Mouse (Mus musculus) limb, embryonic 15.5 days (tissue): Measurements from ENCODE around the gene Zfp109. TPM values are rescaled to one million over a fixed set of nuclear protein-coding genes. Genes with fewer than 3 reads are reported as not detected.
"Not testable (repeated sequence)": the region's sequence is repeated elsewhere in the genome, so short reads cannot be mapped to it uniquely, and the experiment has no call there.

ENCODE experiments used
- ATAC-seq: fragments of 200-750 bp; cut with Nextera tagmentation; 2 replicates; pipeline ENCODE4 v1.8.0; 2017; ENCODE audit warnings: low read depth, moderate TSS enrichment; ENCODE audit not compliant: insufficient number of reproducible peaks, low FRiP score, low TSS enrichment
- H3K27ac ChIP-seq: fragments of 300-500 bp; sonication (generic); 2 replicates; pipeline ENCODE4 v1.5.1; 2015; ENCODE audit warnings: moderate library complexity, mild to moderate bottlenecking, inconsistent platforms
- H3K27me3 ChIP-seq: fragments of 300-500 bp; sonication (generic); 2 replicates; pipeline ENCODE4 v1.6.1; 2015; ENCODE audit warnings: inconsistent platforms
- H3K36me3 ChIP-seq: fragments of 300-500 bp; sonication (generic); 2 replicates; pipeline ENCODE4 v1.6.1; 2015; ENCODE audit warnings: inconsistent platforms
- H3K4me1 ChIP-seq: fragments of 300-500 bp; sonication (generic); 2 replicates; pipeline ENCODE4 v1.6.1; 2015; ENCODE audit warnings: inconsistent platforms
- H3K4me2 ChIP-seq: fragments of 300-500 bp; sonication (generic); 2 replicates; pipeline ENCODE4 v1.6.1; 2015; ENCODE audit warnings: mild to moderate bottlenecking, inconsistent platforms
- H3K4me3 ChIP-seq: fragments of 300-500 bp; sonication (generic); 2 replicates; pipeline ENCODE4 v1.5.1; 2015; ENCODE audit warnings: mild to moderate bottlenecking, inconsistent platforms
- H3K9ac ChIP-seq: fragments of 300-500 bp; sonication (generic); 2 replicates; pipeline ENCODE4 v1.6.1; 2015; ENCODE audit warnings: inconsistent platforms
- H3K9me3 ChIP-seq: fragments of 300-500 bp; sonication (generic); 2 replicates; pipeline ENCODE4 v1.6.1; 2016; ENCODE audit warnings: inconsistent platforms
- WGBS: fragments of 180-500 bp; shearing (Covaris S2); methylation state at CpG from one replicate; pipeline ENCODE4 v1.1.7; 2015; 5-methylcytosine and 5-hydroxymethylcytosine counted together
- polyA plus RNA-seq: library from polyadenylated mRNA; unstranded; fragments of >200 nt; fragmentation: Nextera tagmentation; extraction: Ambion mirVana; gene quantifications from 2 replicates; pipeline ENCODE4 v1.2.1, GENCODE M21; 2015

Zfp109 gene
- 4.7 and 5.1 TPM in 2 replicates for polyA plus RNA-seq

DNA sequence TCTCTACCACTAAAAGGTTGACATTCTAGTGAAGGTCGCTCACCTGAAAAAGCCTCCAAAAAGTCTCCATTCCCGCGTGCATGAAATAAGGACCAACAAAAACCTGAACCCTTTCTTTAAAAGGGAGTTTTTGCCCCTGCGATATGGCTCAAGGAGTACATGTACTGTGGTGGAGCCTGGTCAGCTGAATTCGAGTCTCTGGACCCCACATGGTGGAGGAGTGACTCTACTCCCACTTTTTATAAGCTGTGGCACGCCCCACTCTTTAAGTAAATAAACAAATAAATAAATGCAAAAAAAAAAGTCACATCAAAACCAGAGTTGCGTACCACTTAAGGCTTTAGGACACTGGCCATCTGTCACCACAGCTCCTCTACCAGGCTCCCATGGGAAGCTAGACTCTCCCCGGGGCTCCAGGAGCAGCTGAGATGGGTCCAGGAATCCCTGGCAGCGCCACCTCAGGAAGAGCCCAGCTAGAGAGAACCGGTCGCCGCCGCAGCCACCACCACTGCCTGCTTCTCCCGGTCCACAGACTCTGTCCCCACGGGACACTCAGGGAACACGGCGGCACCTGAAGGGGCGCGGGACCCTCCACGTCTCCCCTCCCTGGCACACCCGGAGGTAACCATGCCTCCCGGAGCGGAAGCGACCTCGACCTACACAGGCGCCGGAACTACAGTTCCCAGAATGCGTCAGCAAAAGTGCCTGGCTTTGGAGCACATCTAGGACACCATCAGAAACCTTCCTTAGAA, at the start of gene Zfp109:
Gene Zfp109 (minus strand): TSS at position 521 of the 752 bp plus-strand sequence.
- Histone ChIP-seq H3K27ac (no peak within 1 kb of the TSS), H3K27me3 (no peaks in the 10 kb centered on the region), H3K4me1 (peaks cover 9% of the 10 kb centered on the region; the same call in 1 of the 2 replicates), H3K36me3 (peaks cover 14% of the 10 kb centered on the region), H3K9ac (peak within 1 kb of the TSS; percentile 81), H3K4me3 (peak within 1 kb of the TSS; percentile 77), H3K9me3 (no peaks in the 10 kb centered on the region), H3K4me2 (peak within 1 kb of the TSS; percentile 64)
- 5% methylated on average over 28 of the region's 28 CpGs for WGBS
- peak; percentile 64 for ATAC-seq

DNA sequence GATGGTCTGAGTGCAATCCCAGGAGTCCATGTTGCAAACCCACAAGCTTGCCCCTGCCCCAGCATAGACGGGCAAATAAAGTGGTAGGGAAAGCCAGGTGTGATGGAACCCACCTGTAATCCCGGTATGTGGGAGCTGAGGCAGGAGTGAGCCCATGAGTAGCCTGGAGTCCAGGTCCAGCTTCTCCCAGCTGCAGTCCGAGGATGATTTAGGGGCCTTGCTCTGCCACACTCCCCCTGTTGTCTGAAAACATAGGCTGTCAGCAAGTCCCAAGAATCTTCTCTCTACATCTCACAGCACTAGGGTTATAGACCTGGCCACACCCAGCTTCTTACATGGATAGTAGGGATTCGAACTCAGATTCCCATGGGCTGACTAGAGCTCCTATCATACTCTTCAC, 49.6 kb upstream of the Zfp109 start:
- no peak overlapping the region for H3K4me3 ChIP-seq
- H3K36me3 ChIP-seq: peaks cover 41% of the 10 kb centered on the region
- H3K27me3 ChIP-seq: no peaks in the 10 kb centered on the region
- 0 out of 2 replicates have a peak, but pooled peaks cover 4% of the 10 kb centered on the region for H3K9me3 ChIP-seq
- no peak overlapping the region for H3K9ac ChIP-seq
- H3K27ac ChIP-seq: no peak overlapping the region
- no peak for ATAC-seq
- no peak overlapping the region for H3K4me2 ChIP-seq
- WGBS: 76% methylated on average over 4 of the region's 4 CpGs
- H3K4me1 ChIP-seq: no peaks in the 10 kb centered on the region

DNA sequence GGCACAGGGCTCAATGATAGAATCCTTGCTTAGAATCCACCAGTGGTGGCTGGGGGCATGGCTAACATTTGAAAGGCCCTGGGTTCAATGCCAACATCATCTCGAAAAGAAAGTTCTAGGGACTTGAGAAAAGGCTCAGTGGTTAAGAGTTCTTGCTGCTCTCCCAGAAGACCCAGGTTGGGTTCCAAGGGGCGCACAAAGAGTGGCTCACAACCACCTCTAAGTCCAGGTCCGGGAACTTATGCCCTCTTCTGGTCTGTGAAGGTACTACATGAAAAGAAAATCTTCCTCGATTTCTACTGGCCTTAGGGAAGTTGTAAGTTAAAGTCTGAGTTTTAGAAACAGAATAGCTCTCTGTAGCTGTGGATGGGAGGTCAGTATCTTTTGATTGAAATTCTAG, 48.7 kb upstream of the Zfp109 start:
- H3K36me3 ChIP-seq: peaks cover 33% of the 10 kb centered on the region
- H3K9me3 ChIP-seq: no peaks in the 10 kb centered on the region
- no peak overlapping the region for H3K4me2 ChIP-seq
- WGBS: 47% methylated on average over 4 of the region's 4 CpGs
- no peak overlapping the region for H3K9ac ChIP-seq
- H3K4me3 ChIP-seq: no peak overlapping the region
- H3K27ac ChIP-seq: no peak overlapping the region
- no peaks in the 10 kb centered on the region for H3K4me1 ChIP-seq
- ATAC-seq: no peak
- H3K27me3 ChIP-seq: no peaks in the 10 kb centered on the region

DNA sequence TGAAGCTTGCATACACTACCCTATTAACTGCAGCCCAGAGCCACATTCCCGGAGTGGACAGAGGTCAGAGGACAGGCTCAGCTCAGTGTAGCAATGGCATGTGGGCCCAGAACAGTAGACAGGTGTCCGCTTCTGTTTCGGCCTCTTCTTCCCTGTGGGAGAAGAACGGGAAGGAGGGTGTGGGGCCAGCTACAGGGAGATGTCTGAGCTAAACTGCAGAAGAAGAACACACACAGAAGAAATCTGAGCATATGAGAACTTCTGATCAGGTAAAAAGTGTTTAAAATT, 43.4 kb upstream of the Zfp109 start:
- Histone ChIP-seq H3K9me3 (no peaks in the 10 kb centered on the region), H3K36me3 (peaks cover 6% of the 10 kb centered on the region), H3K27ac (no peak overlapping the region), H3K27me3 (no peaks in the 10 kb centered on the region), H3K4me1 (no peaks in the 10 kb centered on the region), H3K4me3 (no peak overlapping the region), H3K4me2 (no peak overlapping the region), H3K9ac (no peak overlapping the region)
- ATAC-seq: no peak
- WGBS: 50% methylated on average over 4 of the region's 4 CpGs

DNA sequence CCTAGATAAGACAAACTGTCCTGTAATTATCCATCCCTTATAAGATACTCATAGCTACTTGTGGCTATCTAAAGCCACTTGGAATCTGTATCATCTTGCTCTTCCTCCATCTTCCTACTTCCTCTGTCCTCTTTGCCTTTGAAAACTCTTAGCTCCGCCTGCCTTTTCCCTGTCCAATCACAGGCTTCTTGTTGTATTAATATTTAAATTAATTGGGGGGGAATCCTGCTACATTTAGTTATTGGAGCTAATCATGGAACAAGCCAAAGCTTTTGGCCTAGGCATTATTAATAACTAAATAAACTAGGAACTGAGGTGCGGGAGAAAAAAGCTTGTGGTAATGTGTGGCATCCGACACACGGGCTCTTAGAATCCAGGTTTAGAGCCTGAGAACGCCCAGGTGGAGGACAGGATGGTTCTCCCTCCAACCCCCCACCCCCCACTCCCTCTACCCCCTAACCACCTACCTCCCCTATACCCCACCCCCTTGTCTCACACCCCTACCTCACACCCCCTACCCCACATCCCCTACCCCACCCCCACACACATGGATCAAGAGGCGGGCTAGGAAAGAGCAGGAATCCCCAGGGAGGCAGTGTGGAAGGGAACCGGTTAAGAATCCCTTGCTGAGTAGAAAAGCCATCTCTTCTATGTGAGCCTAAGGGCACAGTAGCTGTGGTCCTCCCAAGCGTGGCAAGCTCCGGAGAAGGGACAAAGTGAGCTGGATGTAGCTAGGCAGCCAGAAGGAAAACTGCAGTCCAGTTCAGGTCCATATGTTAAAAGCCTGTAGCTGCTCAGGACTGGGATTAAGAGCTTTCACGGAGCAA, 42.9 kb upstream of the Zfp109 start:
- Histone ChIP-seq H3K4me1 (no peaks in the 10 kb centered on the region), H3K27me3 (no peaks in the 10 kb centered on the region), H3K27ac (no peak overlapping the region), H3K36me3 (peaks cover 10% of the 10 kb centered on the region), H3K9me3 (no peaks in the 10 kb centered on the region), H3K9ac (no peak overlapping the region), H3K4me2 (no peak overlapping the region), H3K4me3 (no peak overlapping the region)
- 53% methylated on average over 10 of the region's 10 CpGs for WGBS
- no peak for ATAC-seq

DNA sequence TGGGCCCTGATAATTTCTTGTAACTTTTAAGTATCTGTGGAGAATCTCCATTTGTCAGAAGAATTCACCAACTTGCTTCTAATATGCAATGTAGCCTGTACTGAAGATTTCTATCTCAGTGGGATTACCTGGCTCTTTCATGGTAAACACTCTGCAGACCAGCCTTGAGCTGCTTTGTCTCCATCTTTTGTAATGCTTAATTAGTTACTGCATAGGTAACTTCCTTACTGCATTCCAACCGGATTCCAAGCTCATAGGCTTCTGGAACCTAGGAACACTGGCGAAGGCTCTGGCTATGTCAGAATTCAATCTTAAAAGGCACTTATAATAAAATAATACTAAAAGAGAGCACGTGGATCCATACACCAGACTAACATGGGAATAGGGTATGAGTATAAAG, 41.4 kb upstream of the Zfp109 start:
- H3K9me3 ChIP-seq, H3K4me2 ChIP-seq, H3K4me1 ChIP-seq, H3K4me3 ChIP-seq, H3K27me3 ChIP-seq, H3K9ac ChIP-seq, H3K27ac ChIP-seq, ATAC-seq: not testable (repeated sequence)
- peaks cover 25% of the 10 kb centered on the region for H3K36me3 ChIP-seq
- WGBS: 84% methylated on average over 3 of the region's 3 CpGs

DNA sequence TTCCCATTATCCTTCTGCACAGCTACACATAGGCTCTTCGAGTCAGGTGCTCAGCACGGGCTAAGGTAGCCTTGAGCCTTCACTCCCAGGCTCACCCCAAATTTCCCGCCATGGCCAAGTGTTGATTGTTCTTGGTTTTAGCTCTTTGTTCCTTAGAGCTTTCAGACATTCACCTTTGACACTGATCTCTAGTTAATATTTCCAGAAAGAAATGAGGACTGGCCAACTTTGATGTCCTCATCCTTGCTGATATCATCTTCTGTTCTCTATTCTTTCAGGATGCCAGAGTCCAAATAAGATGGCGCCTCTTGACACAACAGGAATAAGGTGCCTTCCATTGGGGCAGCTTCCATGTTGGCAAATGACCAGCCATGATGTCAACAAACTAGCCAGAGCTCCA, 37.1 kb upstream of the Zfp109 start:
- no peak for ATAC-seq
- Histone ChIP-seq H3K9ac (no peak overlapping the region), H3K36me3 (peaks cover 29% of the 10 kb centered on the region), H3K4me3 (no peak overlapping the region), H3K4me1 (peaks cover 5% of the 10 kb centered on the region), H3K4me2 (no peak overlapping the region), H3K27me3 (no peaks in the 10 kb centered on the region), H3K9me3 (no peaks in the 10 kb centered on the region), H3K27ac (no peak overlapping the region)
- WGBS: 94% methylated on average over 4 of the region's 4 CpGs

DNA sequence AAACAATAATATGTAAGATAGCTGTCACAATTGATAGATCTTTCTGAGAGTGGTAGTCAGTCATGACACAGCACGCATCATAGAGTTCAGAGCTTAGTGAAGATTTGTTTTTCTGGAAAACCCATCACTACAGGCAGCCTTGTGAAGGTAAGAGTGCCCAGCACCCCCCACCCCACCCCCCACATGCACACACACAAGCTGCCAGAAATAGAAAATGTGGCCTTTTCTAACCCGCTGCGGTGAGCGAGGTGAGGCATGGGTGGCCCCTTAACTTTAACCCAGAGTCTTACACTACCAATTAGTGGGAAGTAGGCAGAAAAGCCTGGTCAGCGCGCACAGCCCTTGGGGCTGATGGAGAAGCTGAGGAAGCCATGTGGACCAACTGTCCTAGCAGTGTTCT, 33.8 kb upstream of the Zfp109 start:
- Histone ChIP-seq H3K4me1 (peaks cover 5% of the 10 kb centered on the region), H3K27ac (no peak overlapping the region), H3K36me3 (peaks cover 25% of the 10 kb centered on the region), H3K9ac (no peak overlapping the region), H3K4me2 (no peak overlapping the region), H3K27me3 (no peaks in the 10 kb centered on the region), H3K9me3 (no peaks in the 10 kb centered on the region), H3K4me3 (no peak overlapping the region)
- 97% methylated on average over 6 of the region's 6 CpGs for WGBS
- no peak for ATAC-seq

DNA sequence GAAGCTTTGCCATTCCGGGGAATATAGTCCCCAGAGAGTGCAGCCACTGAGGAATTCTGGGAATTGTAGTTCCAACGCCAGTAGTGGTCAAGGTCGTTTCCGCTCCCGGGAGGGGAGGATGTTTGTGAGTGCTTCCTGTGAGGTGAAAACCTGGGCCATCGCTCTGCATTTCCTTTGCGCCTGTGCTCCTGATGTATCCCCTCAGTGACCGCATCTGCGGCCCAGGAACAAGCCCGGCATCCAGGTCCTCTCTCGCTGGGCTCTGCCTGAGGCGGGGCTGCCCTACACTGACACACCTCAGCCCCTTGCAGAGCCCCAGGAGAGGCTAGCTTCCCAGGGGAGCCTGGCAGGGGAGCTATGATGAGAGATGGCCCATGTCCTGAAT, 32.9 kb upstream of the Zfp109 start, which contains the start of gene Zfp93:
Gene Zfp93 (plus strand): TSS at position 133 of the 385 bp plus-strand sequence.
- Histone ChIP-seq H3K4me2 (peak within 1 kb of the TSS; percentile 82), H3K9me3 (no peaks in the 10 kb centered on the region), H3K4me3 (peak within 1 kb of the TSS; percentile 73), H3K4me1 (peaks cover 5% of the 10 kb centered on the region), H3K36me3 (peaks cover 23% of the 10 kb centered on the region), H3K9ac (peak within 1 kb of the TSS; percentile 75), H3K27me3 (no peaks in the 10 kb centered on the region), H3K27ac (peak within 1 kb of the TSS; percentile 80)
- peak; percentile 88 for ATAC-seq
- WGBS: 0% methylated on average over 12 of the region's 12 CpGs

DNA sequence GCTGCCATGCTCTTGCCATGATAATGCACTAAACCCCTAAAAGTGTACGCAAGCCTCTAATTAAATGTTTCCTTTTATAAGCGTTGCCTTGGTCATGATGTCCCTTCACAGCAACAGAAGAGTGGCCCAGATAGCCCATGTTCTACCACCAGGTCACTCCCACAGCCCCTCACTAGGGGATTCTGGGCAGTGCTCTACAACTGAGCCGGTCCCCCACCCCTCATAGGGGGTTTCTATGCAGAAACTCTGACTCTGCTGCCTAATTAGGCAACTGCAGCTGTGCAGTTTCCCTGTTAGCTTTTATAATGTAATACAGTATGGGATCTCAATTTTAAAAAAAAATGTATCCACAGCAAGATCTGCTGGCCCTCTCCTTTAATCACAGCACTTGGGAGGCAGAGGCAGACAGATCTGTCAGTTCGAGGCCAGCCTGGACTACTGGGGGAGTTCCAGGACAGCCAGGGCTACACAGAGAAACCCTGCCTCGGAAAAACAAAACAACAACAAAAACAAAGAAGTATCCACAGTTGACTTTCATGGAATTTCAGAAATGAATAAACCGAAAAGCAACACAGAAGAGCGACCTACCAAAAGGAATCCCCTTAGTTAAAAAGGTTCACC, 32.4 kb upstream of the Zfp109 start:
- Histone ChIP-seq H3K36me3 (peaks cover 18% of the 10 kb centered on the region), H3K27me3 (no peaks in the 10 kb centered on the region), H3K4me3 (peak overlapping the region; percentile 73), H3K9me3 (no peaks in the 10 kb centered on the region), H3K9ac (peak overlapping the region; percentile 75; the same call in 1 of the 2 replicates), H3K4me2 (peak overlapping the region; percentile 82), H3K27ac (peak overlapping the region; percentile 80; the same call in 1 of the 2 replicates), H3K4me1 (peaks cover 5% of the 10 kb centered on the region)
- ATAC-seq: peak; percentile 7; the same call in 1 of the 2 replicates
- 29% methylated on average over 7 of the region's 7 CpGs for WGBS

DNA sequence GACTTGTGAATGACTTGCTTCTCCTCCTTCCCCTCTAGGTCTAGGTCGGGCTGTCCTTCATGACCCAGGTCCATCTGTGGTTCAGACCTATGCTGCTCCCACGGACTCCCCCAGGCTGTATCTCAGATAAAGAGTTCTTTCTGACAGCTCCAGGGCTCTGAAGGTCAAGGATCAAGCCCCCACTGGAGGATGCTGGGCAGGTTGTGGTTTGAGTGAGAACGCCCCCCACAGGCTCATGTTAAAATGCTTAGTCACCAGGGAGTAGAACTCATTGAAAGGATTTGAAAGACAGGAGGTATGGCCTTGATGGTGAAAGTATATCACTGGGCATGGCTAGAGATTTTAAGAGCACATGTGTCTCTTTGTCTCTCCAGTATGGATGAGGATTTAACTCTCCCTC, 31.9 kb upstream of the Zfp109 start:
- WGBS: 77% methylated on average over 3 of the region's 3 CpGs
- Histone ChIP-seq H3K4me2 (no peak overlapping the region), H3K27me3 (no peaks in the 10 kb centered on the region), H3K27ac (no peak overlapping the region), H3K36me3 (peaks cover 13% of the 10 kb centered on the region), H3K4me3 (no peak overlapping the region), H3K9me3 (no peaks in the 10 kb centered on the region), H3K9ac (no peak overlapping the region), H3K4me1 (peaks cover 5% of the 10 kb centered on the region)
- no peak for ATAC-seq
